Mouse (Mus musculus) kidney, adult 2 months (tissue): Measurements from ENCODE around the gene Ptpra. TPM values are rescaled to one million over a fixed set of nuclear protein-coding genes. Genes with fewer than 3 reads are reported as not detected.

ENCODE experiments used
- DNase-seq: peaks from one replicate; pipeline ENCODE4 v3.0.0; 2021
- H3K27ac ChIP-seq: fragments of 200-500 bp; 2 replicates; pipeline ENCODE4 v1.5.1; 2012; ENCODE audit warnings: low read depth, low read length, control low read depth, inconsistent platforms; ENCODE audit not compliant: insufficient read depth
- H3K27me3 ChIP-seq: fragments of 200-500 bp; replicated peaks from 2 replicates; pipeline ENCODE4 v1.6.1; 2012; ENCODE audit warnings: mild to moderate bottlenecking, moderate library complexity, low read length, inconsistent platforms; ENCODE audit not compliant: control insufficient read depth, insufficient read depth
- H3K36me3 ChIP-seq: fragments of 200-500 bp; 2 replicates; pipeline ENCODE4 v1.6.1; 2012; ENCODE audit warnings: mild to moderate bottlenecking, moderate library complexity, low read length, inconsistent platforms; ENCODE audit not compliant: control insufficient read depth, insufficient read depth
- H3K4me1 ChIP-seq: fragments of 200-500 bp; 2 replicates; pipeline ENCODE4 v1.6.1; 2011; ENCODE audit warnings: low read length; ENCODE audit not compliant: control insufficient read depth, insufficient read depth
- H3K4me3 ChIP-seq: fragments of 200-500 bp; 2 replicates; pipeline ENCODE4 v1.5.1; 2011; ENCODE audit warnings: mild to moderate bottlenecking, low read depth, low read length, control low read depth; ENCODE audit not compliant: insufficient read depth
- CTCF ChIP-seq: fragments of 200-500 bp; conservative IDR thresholded peaks from 2 replicates; pipeline ENCODE4 v1.5.1; 2011; ENCODE audit warnings: low read depth, mild to moderate bottlenecking, control low read depth, low read length, moderate library complexity, mixed read lengths; ENCODE audit not compliant: insufficient read depth, insufficient read length
- POLR2A ChIP-seq: fragments of 200-500 bp; IDR thresholded peaks from one replicate; pipeline ENCODE4 v1.6.1; 2011; ENCODE audit warnings: low read depth, low read length, control low read depth
- WGBS: fragments of 180-500 bp; shearing (Covaris S2); methylation state at CpG from one replicate; pipeline ENCODE4 v1.1.7; 2018; 5-methylcytosine and 5-hydroxymethylcytosine counted together
- polyA plus RNA-seq: library from polyadenylated mRNA; depleted of rRNA; stranded (reverse); fragments of >200 nt; gene quantifications from 2 replicates; pipeline ENCODE4 v1.2.3, GENCODE M21; 2012

Gene Ptpra
- polyA plus RNA-seq, 1 experiment = 49.9 TPM

DNA sequence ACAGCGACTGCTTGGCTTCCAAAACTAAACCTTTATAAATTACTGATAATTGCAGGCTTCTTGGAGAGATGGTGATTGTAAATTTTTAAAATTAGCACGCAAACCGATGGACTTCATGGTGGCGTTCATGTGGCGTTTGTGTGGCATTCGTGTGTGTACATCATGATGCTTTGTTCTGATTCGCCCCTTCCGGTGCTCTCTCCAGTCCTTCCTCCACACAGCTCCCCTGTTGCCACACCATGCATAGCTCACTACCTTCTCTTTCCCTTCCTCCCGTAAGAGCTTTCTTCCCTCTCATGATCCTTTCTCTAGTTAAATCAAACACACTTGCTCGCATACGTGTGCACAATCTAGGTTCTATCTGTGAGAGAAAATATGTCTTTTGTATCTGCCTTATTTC is 25.7 kb downstream of the Ptpra start:
- no peaks in the 10 kb centered on the region for H3K36me3 ChIP-seq
- H3K4me3 ChIP-seq = no peak overlapping the region
- H3K27me3 ChIP-seq = no peaks in the 10 kb centered on the region
- WGBS = 96% methylated on average over 11 of the region's 11 CpGs
- H3K4me1 ChIP-seq = peaks cover 15% of the 10 kb centered on the region
- TF ChIP-seq POLR2A (no peak), CTCF (no peak)
- no peak for DNase-seq
- H3K27ac ChIP-seq = no peak overlapping the region

- no peaks in the 10 kb centered on the region for H3K27me3 ChIP-seq
- peaks cover 17% of the 10 kb centered on the region for H3K4me1 ChIP-seq
- H3K4me3 ChIP-seq = no peak overlapping the region
- WGBS = 60% methylated on average over 6 of the region's 6 CpGs
- TF ChIP-seq POLR2A = no peak
- TF ChIP-seq CTCF = no peak
- no peak overlapping the region for H3K27ac ChIP-seq
- no peaks in the 10 kb centered on the region for H3K36me3 ChIP-seq
- no peak for DNase-seq
Observed at GRCm38 (mm10) chr2:130476666-130477297, 26.7 kb downstream of the Ptpra start.

DNA sequence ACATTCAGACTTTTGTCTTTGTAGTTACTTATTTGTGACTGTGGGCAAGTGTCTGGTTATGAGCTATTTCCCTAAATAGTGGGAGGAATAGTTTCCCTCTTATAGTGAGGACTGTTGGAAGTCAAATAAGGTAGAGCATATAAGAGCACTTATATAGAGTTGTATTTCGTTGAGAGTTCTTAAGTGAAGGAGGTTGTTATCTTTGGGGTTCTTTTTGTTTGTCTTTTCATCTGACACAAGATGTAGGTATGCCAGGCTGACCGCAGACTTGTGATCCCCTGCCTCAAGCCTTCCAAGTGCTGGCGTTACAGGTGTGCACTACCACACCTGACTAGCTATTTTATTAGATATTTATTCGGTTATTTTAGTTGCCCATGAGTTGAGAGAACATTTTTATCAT is 32.1 kb downstream of the Ptpra start:
- WGBS = 80% methylated on average over 4 of the region's 4 CpGs
- H3K4me3 ChIP-seq = no peak overlapping the region
- H3K27ac ChIP-seq = no peak overlapping the region
- TF ChIP-seq POLR2A (no peak), CTCF (no peak)
- H3K36me3 ChIP-seq = no peaks in the 10 kb centered on the region
- H3K4me1 ChIP-seq = peaks cover 7% of the 10 kb centered on the region; the same call in 1 of the 2 replicates
- no peaks in the 10 kb centered on the region for H3K27me3 ChIP-seq
- no peak for DNase-seq

DNA sequence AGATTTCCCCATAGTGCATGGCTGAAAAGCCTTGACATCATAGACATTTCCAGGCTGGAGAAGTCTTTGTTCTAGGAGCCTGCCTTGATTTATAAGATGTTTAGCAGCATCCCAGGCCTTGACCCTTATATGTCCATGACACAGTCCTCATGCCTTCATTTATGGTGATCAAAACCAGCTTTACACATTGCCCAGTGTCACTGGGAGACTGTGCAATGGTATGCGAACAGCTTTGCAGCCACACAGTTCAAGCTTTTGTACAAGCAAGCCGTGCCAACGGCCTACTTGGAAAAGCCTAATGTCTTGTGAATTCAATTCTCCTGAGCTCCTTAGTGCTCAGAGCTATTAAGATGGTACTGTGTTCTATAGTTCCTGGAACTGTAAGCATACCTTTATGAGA is 32.6 kb downstream of the Ptpra start:
- WGBS = 75% methylated on average over 3 of the region's 3 CpGs
- Histone ChIP-seq H3K4me1 (peaks cover 7% of the 10 kb centered on the region; the same call in 1 of the 2 replicates), H3K27me3 (no peaks in the 10 kb centered on the region), H3K27ac (no peak overlapping the region), H3K36me3 (no peaks in the 10 kb centered on the region), H3K4me3 (no peak overlapping the region)
- no peak for DNase-seq
- TF ChIP-seq POLR2A = no peak
- TF ChIP-seq CTCF = no peak

DNA sequence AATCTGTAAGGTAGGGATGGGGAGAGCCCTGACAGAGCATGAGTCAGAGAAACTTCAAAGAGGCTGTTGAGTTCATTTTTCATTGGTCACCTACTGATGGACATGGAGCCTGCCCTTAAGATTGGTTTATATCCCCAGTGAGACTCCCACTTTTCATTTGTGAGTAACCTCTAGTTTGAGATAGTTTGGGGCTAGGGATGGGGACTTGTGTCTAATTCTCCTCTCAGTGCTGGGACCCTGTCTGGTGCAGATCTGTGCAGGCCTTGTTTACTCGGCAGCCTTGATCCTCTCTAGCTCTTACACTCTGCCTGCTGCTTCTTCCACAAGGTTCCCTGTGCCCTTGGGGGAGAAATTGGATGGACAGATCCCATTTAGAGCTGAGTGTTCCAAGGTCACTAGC is 34.1 kb downstream of the Ptpra start:
- DNase-seq = no peak
- Histone ChIP-seq H3K4me3 (no peak overlapping the region), H3K4me1 (peaks cover 7% of the 10 kb centered on the region; the same call in 1 of the 2 replicates), H3K27ac (no peak overlapping the region), H3K36me3 (no peaks in the 10 kb centered on the region), H3K27me3 (no peaks in the 10 kb centered on the region)
- TF ChIP-seq CTCF = no peak
- no peak for TF ChIP-seq POLR2A
- WGBS = 96% methylated on average over 1 of the region's 1 CpGs

DNA sequence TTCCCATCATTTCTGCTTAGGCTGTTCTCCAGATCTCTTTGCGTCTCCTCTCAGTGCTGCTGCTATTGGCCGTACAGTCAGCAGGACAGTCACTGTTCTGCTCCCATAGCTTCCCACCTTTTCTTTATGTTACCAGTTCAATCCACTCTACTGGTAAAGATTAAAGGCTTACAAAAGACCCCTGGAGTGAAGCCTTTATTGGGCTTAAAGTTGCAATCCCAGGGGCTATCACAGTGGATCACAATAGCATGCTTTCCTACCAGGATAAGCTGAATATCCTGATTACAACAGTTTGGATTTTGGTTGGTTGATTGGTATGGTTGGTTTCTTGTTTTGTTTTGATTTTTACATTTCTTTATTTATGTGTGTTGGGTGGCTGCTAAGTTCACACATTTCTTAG is 37.9 kb downstream of the Ptpra start:
- 98% methylated on average over 2 of the region's 2 CpGs for WGBS
- Histone ChIP-seq H3K27me3 (no peaks in the 10 kb centered on the region), H3K27ac (no peak overlapping the region), H3K4me1 (no peaks in the 10 kb centered on the region), H3K36me3 (no peaks in the 10 kb centered on the region), H3K4me3 (no peak overlapping the region)
- no peak for TF ChIP-seq CTCF
- TF ChIP-seq POLR2A = no peak
- DNase-seq = no peak

- Histone ChIP-seq H3K27ac (no peak overlapping the region), H3K36me3 (no peaks in the 10 kb centered on the region), H3K27me3 (no peaks in the 10 kb centered on the region), H3K4me3 (no peak overlapping the region), H3K4me1 (no peaks in the 10 kb centered on the region)
- no peak for DNase-seq
- TF ChIP-seq POLR2A (no peak), CTCF (no peak)
- 86% methylated on average over 4 of the region's 4 CpGs for WGBS
Observed at GRCm38 (mm10) chr2:130488600-130488999, 38.5 kb downstream of the Ptpra start.

DNA sequence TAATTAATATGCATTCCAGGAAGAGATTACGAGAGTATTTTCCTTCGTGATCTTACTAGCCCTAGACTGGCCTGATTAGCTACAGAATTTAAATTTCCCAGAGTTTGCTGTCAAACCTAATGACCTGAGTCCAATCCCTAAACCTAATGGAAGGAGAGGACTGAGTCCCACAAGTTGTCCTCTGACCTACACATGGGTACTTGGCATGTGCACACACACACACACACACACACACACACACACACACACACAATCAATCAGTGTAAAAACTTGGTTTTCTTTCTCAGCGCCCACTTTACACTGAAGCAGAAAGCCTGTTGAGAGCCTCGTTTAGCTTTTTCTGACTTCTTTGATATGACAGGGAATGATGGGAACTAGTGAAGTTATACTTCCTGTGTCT is 41.1 kb downstream of the Ptpra start:
- WGBS = 43% methylated on average over 4 of the region's 4 CpGs
- H3K4me3 ChIP-seq = no peak overlapping the region
- no peaks in the 10 kb centered on the region for H3K4me1 ChIP-seq
- H3K27ac ChIP-seq = no peak overlapping the region
- DNase-seq = no peak
- no peaks in the 10 kb centered on the region for H3K36me3 ChIP-seq
- no peaks in the 10 kb centered on the region for H3K27me3 ChIP-seq
- TF ChIP-seq POLR2A = no peak
- TF ChIP-seq CTCF = no peak
